Mouse (Mus musculus): ENCODE measurements around the gene Susd4. TPM values are rescaled to one million over a fixed set of nuclear protein-coding genes. Genes with fewer than 3 reads are reported as not detected.

Susd4 gene
- polyA plus RNA-seq, 1 experiment = 4.3 TPM

- Histone ChIP-seq H3K36me3 (ENCODE audit: control insufficient read depth, insufficient read depth, low read length) (no peaks in the 10 kb centered on the region), H3K27ac (ENCODE audit: control insufficient read depth, insufficient read depth, low read length) (no peak overlapping the region), H3K4me3 (ENCODE audit: control insufficient read depth, insufficient read depth, low read length) (no peak overlapping the region), H3K4me1 (replicated peaks; ENCODE audit: control insufficient read depth, insufficient read depth, low read length) (no peaks in the 10 kb centered on the region), H3K27me3 (ENCODE audit: control insufficient read depth, insufficient read depth, low read length) (no peaks in the 10 kb centered on the region)
- no peak for DNase-seq
- no peak for TF ChIP-seq CTCF (IDR thresholded peaks at IDR 0.05; ENCODE audit: borderline replicate concordance, control insufficient read depth, extremely low read depth, insufficient read depth, low read length, poor library complexity)
- no peak for TF ChIP-seq POLR2A (IDR thresholded peaks at IDR 0.05; ENCODE audit: control insufficient read depth, extremely low read depth, insufficient read depth, low read length, poor library complexity)
- 63% methylated on average over 4 of the region's 4 CpGs for WGBS
Observed at GRCm38 (mm10) chr1:182839332-182839929, 75.8 kb downstream of the Susd4 start.

GRCm38 (mm10) chr1:182840011-182840410, 76.4 kb downstream of the Susd4 start:
- DNase-seq = no peak
- Histone ChIP-seq H3K27ac (ENCODE audit: control insufficient read depth, insufficient read depth, low read length) (no peak overlapping the region), H3K4me3 (ENCODE audit: control insufficient read depth, insufficient read depth, low read length) (no peak overlapping the region), H3K36me3 (ENCODE audit: control insufficient read depth, insufficient read depth, low read length) (no peaks in the 10 kb centered on the region), H3K27me3 (ENCODE audit: control insufficient read depth, insufficient read depth, low read length) (no peaks in the 10 kb centered on the region), H3K4me1 (replicated peaks; ENCODE audit: control insufficient read depth, insufficient read depth, low read length) (no peaks in the 10 kb centered on the region)
- TF ChIP-seq CTCF (IDR thresholded peaks at IDR 0.05; ENCODE audit: borderline replicate concordance, control insufficient read depth, extremely low read depth, insufficient read depth, low read length, poor library complexity) (no peak), POLR2A (IDR thresholded peaks at IDR 0.05; ENCODE audit: control insufficient read depth, extremely low read depth, insufficient read depth, low read length, poor library complexity) (no peak)
- WGBS = 82% methylated on average over 6 of the region's 6 CpGs

- DNase-seq = no peak
- 97% methylated on average over 6 of the region's 6 CpGs for WGBS
- Histone ChIP-seq H3K27me3 (ENCODE audit: control insufficient read depth, insufficient read depth, low read length) (no peaks in the 10 kb centered on the region), H3K4me1 (replicated peaks; ENCODE audit: control insufficient read depth, insufficient read depth, low read length) (no peaks in the 10 kb centered on the region), H3K4me3 (ENCODE audit: control insufficient read depth, insufficient read depth, low read length) (no peak overlapping the region), H3K27ac (ENCODE audit: control insufficient read depth, insufficient read depth, low read length) (no peak overlapping the region), H3K36me3 (ENCODE audit: control insufficient read depth, insufficient read depth, low read length) (no peaks in the 10 kb centered on the region)
- no peak for TF ChIP-seq POLR2A (IDR thresholded peaks at IDR 0.05; ENCODE audit: control insufficient read depth, extremely low read depth, insufficient read depth, low read length, poor library complexity)
- no peak for TF ChIP-seq CTCF (IDR thresholded peaks at IDR 0.05; ENCODE audit: borderline replicate concordance, control insufficient read depth, extremely low read depth, insufficient read depth, low read length, poor library complexity)
Observed at GRCm38 (mm10) chr1:182840606-182841005, 76.9 kb downstream of the Susd4 start.

- TF ChIP-seq POLR2A (IDR thresholded peaks at IDR 0.05; ENCODE audit: control insufficient read depth, extremely low read depth, insufficient read depth, low read length, poor library complexity) (no peak), CTCF (IDR thresholded peaks at IDR 0.05; ENCODE audit: borderline replicate concordance, control insufficient read depth, extremely low read depth, insufficient read depth, low read length, poor library complexity) (no peak)
- H3K27ac ChIP-seq (ENCODE audit: control insufficient read depth, insufficient read depth, low read length) = no peak overlapping the region
- no peaks in the 10 kb centered on the region for H3K27me3 ChIP-seq (ENCODE audit: control insufficient read depth, insufficient read depth, low read length)
- H3K36me3 ChIP-seq (ENCODE audit: control insufficient read depth, insufficient read depth, low read length) = no peaks in the 10 kb centered on the region
- no peak for DNase-seq
- no peak overlapping the region for H3K4me3 ChIP-seq (ENCODE audit: control insufficient read depth, insufficient read depth, low read length)
- 88% methylated on average over 12 of the region's 12 CpGs for WGBS
- H3K4me1 ChIP-seq (replicated peaks; ENCODE audit: control insufficient read depth, insufficient read depth, low read length) = no peaks in the 10 kb centered on the region
Observed at GRCm38 (mm10) chr1:182849556-182849955, 85.9 kb downstream of the Susd4 start.

GRCm38 (mm10) chr1:182850080-182850479, 86.4 kb downstream of the Susd4 start:
- Histone ChIP-seq H3K4me3 (ENCODE audit: control insufficient read depth, insufficient read depth, low read length) (no peak overlapping the region), H3K27ac (ENCODE audit: control insufficient read depth, insufficient read depth, low read length) (no peak overlapping the region), H3K36me3 (ENCODE audit: control insufficient read depth, insufficient read depth, low read length) (no peaks in the 10 kb centered on the region), H3K27me3 (ENCODE audit: control insufficient read depth, insufficient read depth, low read length) (no peaks in the 10 kb centered on the region), H3K4me1 (replicated peaks; ENCODE audit: control insufficient read depth, insufficient read depth, low read length) (no peaks in the 10 kb centered on the region)
- no peak for DNase-seq
- 94% methylated on average over 1 of the region's 1 CpGs for WGBS
- no peak for TF ChIP-seq POLR2A (IDR thresholded peaks at IDR 0.05; ENCODE audit: control insufficient read depth, extremely low read depth, insufficient read depth, low read length, poor library complexity)
- TF ChIP-seq CTCF (IDR thresholded peaks at IDR 0.05; ENCODE audit: borderline replicate concordance, control insufficient read depth, extremely low read depth, insufficient read depth, low read length, poor library complexity) = no peak

- no peaks in the 10 kb centered on the region for H3K27me3 ChIP-seq (ENCODE audit: control insufficient read depth, insufficient read depth, low read length)
- DNase-seq = no peak
- TF ChIP-seq POLR2A (IDR thresholded peaks at IDR 0.05; ENCODE audit: control insufficient read depth, extremely low read depth, insufficient read depth, low read length, poor library complexity) = no peak
- TF ChIP-seq CTCF (IDR thresholded peaks at IDR 0.05; ENCODE audit: borderline replicate concordance, control insufficient read depth, extremely low read depth, insufficient read depth, low read length, poor library complexity) = no peak
- no peaks in the 10 kb centered on the region for H3K4me1 ChIP-seq (replicated peaks; ENCODE audit: control insufficient read depth, insufficient read depth, low read length)
- H3K27ac ChIP-seq (ENCODE audit: control insufficient read depth, insufficient read depth, low read length) = no peak overlapping the region
- no peaks in the 10 kb centered on the region for H3K36me3 ChIP-seq (ENCODE audit: control insufficient read depth, insufficient read depth, low read length)
- 70% methylated on average over 6 of the region's 6 CpGs for WGBS
- H3K4me3 ChIP-seq (ENCODE audit: control insufficient read depth, insufficient read depth, low read length) = no peak overlapping the region
Observed at GRCm38 (mm10) chr1:182852158-182852557, 88.5 kb downstream of the Susd4 start.

GRCm38 (mm10) chr1:182856636-182857035, 93.0 kb downstream of the Susd4 start:
- no peaks in the 10 kb centered on the region for H3K27me3 ChIP-seq (ENCODE audit: control insufficient read depth, insufficient read depth, low read length)
- TF ChIP-seq POLR2A (IDR thresholded peaks at IDR 0.05; ENCODE audit: control insufficient read depth, extremely low read depth, insufficient read depth, low read length, poor library complexity) (no peak), CTCF (IDR thresholded peaks at IDR 0.05; ENCODE audit: borderline replicate concordance, control insufficient read depth, extremely low read depth, insufficient read depth, low read length, poor library complexity) (no peak)
- no peak overlapping the region for H3K27ac ChIP-seq (ENCODE audit: control insufficient read depth, insufficient read depth, low read length)
- no peaks in the 10 kb centered on the region for H3K36me3 ChIP-seq (ENCODE audit: control insufficient read depth, insufficient read depth, low read length)
- no peaks in the 10 kb centered on the region for H3K4me1 ChIP-seq (replicated peaks; ENCODE audit: control insufficient read depth, insufficient read depth, low read length)
- 87% methylated on average over 13 of the region's 13 CpGs for WGBS
- DNase-seq = no peak
- no peak overlapping the region for H3K4me3 ChIP-seq (ENCODE audit: control insufficient read depth, insufficient read depth, low read length)

All from thymus, adult 2 months (tissue).